Mouse (Mus musculus): ENCODE measurements at regions not wholly inside any gene's neighbourhood (a gene's known extent, or its start where the extent isn't known, plus 50 kb on each side); places are given as distances from the start of the nearest gene placed in this dataset.

GRCm38 (mm10) chr14:102014976-102015603 lies 285.3 kb downstream of the Lmo7 start:
- no peak for TF ChIP-seq CTCF (IDR thresholded peaks at IDR 0.05; ENCODE audit: extremely low read depth, insufficient read length, insufficient replicate concordance, low read depth, low read length)
- no peak for TF ChIP-seq POLR2A (IDR thresholded peaks at IDR 0.05; ENCODE audit: low read depth, low read length)

All from small intestine, adult 2 months (tissue).